Mouse (Mus musculus): ENCODE results near the gene Pcare.
"Not testable (repeated sequence)": the region's sequence is repeated elsewhere in the genome, so short reads cannot be mapped to it uniquely, and the experiment has no call there.

GRCm38 (mm10) chr17:71768173-71768572, 15.5 kb upstream of the Pcare start, which contains the start of gene Clip4:
- not testable (repeated sequence) for TF ChIP-seq TAL1, GATA1 (IDR thresholded peaks at IDR 0.05; ENCODE audit: low read length)
